Mouse (Mus musculus) CH12F3 (cell line): ENCODE data around the gene Vps37b.

ENCODE experiments used
- in situ Hi-C: fragments of 300-500 bp; cut with MboI; formaldehyde crosslinking; loops from 2 replicates; pipeline ENCODE4 v1.14.3; 2020; ENCODE audit warnings: low sequenced_read_pairs

Vps37b gene

GRCm38 (mm10) chr5:124005151-124005500 lies 26.9 kb downstream of the Vps37b start:
- in situ Hi-C loops = no loop called here

GRCm38 (mm10) chr5:124004356-124005150 lies 27.5 kb downstream of the Vps37b start:
- in situ Hi-C loops = loop anchor here (5.0 kb wide), 1 partner anchor 78 kb away; no protein-coding TSS in a partner anchor

GRCm38 (mm10) chr5:124003375-124003774 lies 28.7 kb downstream of the Vps37b start:
- in situ Hi-C loops = loop anchor here (5.0 kb wide), 1 partner anchor 79 kb away; no protein-coding TSS in a partner anchor

- in situ Hi-C loops = loop anchor here (5.0 kb wide), 1 partner anchor 79 kb away; no protein-coding TSS in a partner anchor
These were observed 29.2 kb downstream of the Vps37b start for GRCm38 (mm10) chr5:124002876-124003275.

GRCm38 (mm10) chr5:124001274-124001673 lies 30.8 kb downstream of the Vps37b start:
- in situ Hi-C loops = loop anchor here (5.0 kb wide), 1 partner anchor 81 kb away; no protein-coding TSS in a partner anchor

- in situ Hi-C loops = loop anchor here (5.0 kb wide), 1 partner anchor 81 kb away; no protein-coding TSS in a partner anchor
These were observed 31.2 kb downstream of the Vps37b start for GRCm38 (mm10) chr5:124000824-124001223.

- in situ Hi-C loops = no loop called here
These were observed 33.7 kb downstream of the Vps37b start for GRCm38 (mm10) chr5:123998370-123998769.

GRCm38 (mm10) chr5:123997811-123998210 lies 34.3 kb downstream of the Vps37b start:
- in situ Hi-C loops = no loop called here

- in situ Hi-C loops = no loop called here
These were observed 34.8 kb downstream of the Vps37b start for GRCm38 (mm10) chr5:123997211-123997751.

- in situ Hi-C loops = no loop called here
These were observed 35.4 kb downstream of the Vps37b start for GRCm38 (mm10) chr5:123996695-123997094.

- in situ Hi-C loops = no loop called here
These were observed 35.9 kb downstream of the Vps37b start for GRCm38 (mm10) chr5:123996194-123996593.

- in situ Hi-C loops = no loop called here
These were observed 36.7 kb downstream of the Vps37b start for GRCm38 (mm10) chr5:123995388-123995787.

- in situ Hi-C loops = no loop called here
These were observed 37.6 kb downstream of the Vps37b start for GRCm38 (mm10) chr5:123994468-123994867.

- in situ Hi-C loops = no loop called here
These were observed 38.6 kb downstream of the Vps37b start for GRCm38 (mm10) chr5:123993263-123994036.

- in situ Hi-C loops = no loop called here
These were observed 39.3 kb downstream of the Vps37b start for GRCm38 (mm10) chr5:123992794-123993193.

- in situ Hi-C loops = no loop called here
These were observed 39.9 kb downstream of the Vps37b start for GRCm38 (mm10) chr5:123992193-123992637.

GRCm38 (mm10) chr5:123991321-123991720 lies 40.7 kb downstream of the Vps37b start:
- in situ Hi-C loops = no loop called here

- in situ Hi-C loops = loop anchor here (5.0 kb wide), 1 partner anchor 43 kb away; no protein-coding TSS in a partner anchor
These were observed 41.9 kb downstream of the Vps37b start for GRCm38 (mm10) chr5:123989941-123990885.

- in situ Hi-C loops = loop anchor here (5.0 kb wide), 1 partner anchor 40 kb away; no protein-coding TSS in a partner anchor
These were observed 44.6 kb downstream of the Vps37b start for GRCm38 (mm10) chr5:123987511-123987910.

- in situ Hi-C loops = loop anchor here (5.0 kb wide), 1 partner anchor 40 kb away; no protein-coding TSS in a partner anchor
These were observed 45.1 kb downstream of the Vps37b start for GRCm38 (mm10) chr5:123986925-123987324.
